Mouse (Mus musculus) hindbrain, embryonic 16.5 days (tissue): ENCODE results near the gene Tcf3. TPM values are rescaled to one million over a fixed set of nuclear protein-coding genes. Genes with fewer than 3 reads are reported as not detected.

Source experiments
- microRNA-seq: library from miRNA; unstranded; fragments of <30 nt; microRNA quantifications from one replicate; pipeline ENCODE4, GENCODE M21; 2017
- polyA plus RNA-seq: library from polyadenylated mRNA; unstranded; fragments of >200 nt; fragmentation: Nextera tagmentation; extraction: Ambion mirVana; gene quantifications from 2 replicates; pipeline ENCODE4 v1.2.1, GENCODE M21; 2015

Tcf3 gene
- polyA plus RNA-seq, 1 experiment from 2014 or later: 32.5 TPM

Small RNAs within 50 kb of the gene (microRNA-seq; reads per million reads assigned to microRNA genes)
- gene Gm22721: not detected

Other genes with a start within 250 kb of the Tcf3 start
- 38.0 and 38.7 TPM in 2 replicates for gene Mum1, start 207.2 kb downstream of the Tcf3 start, polyA plus RNA-seq
- 349 and 361 TPM in 2 replicates for gene Ndufs7, start 184.5 kb downstream of the Tcf3 start, polyA plus RNA-seq
- gene Gamt, start 172.6 kb downstream of the Tcf3 start, polyA plus RNA-seq: 31.8 and 32.6 TPM in 2 replicates
- gene Dazap1, start 172.2 kb downstream of the Tcf3 start, polyA plus RNA-seq: 38.4 and 38.5 TPM in 2 replicates
- gene Rps15, start 141.2 kb downstream of the Tcf3 start, polyA plus RNA-seq: 491 and 527 TPM in 2 replicates
- gene Apc2, start 137.7 kb downstream of the Tcf3 start, polyA plus RNA-seq: 139 and 149 TPM in 2 replicates
- 31.7 and 32.8 TPM in 2 replicates for gene 2310011J03Rik, start 113.1 kb downstream of the Tcf3 start, polyA plus RNA-seq
- gene Pcsk4, start 104.1 kb downstream of the Tcf3 start, polyA plus RNA-seq: 8.1 and 8.5 TPM in 2 replicates
- gene Reep6, start 103.7 kb downstream of the Tcf3 start, polyA plus RNA-seq: 7.5 and 7.6 TPM in 2 replicates
- gene Adamtsl5, start 85.2 kb downstream of the Tcf3 start, polyA plus RNA-seq: 1.1 and 1.8 TPM in 2 replicates
- gene Plk5, start 77.2 kb downstream of the Tcf3 start, polyA plus RNA-seq: 9.3 and 11.0 TPM in 2 replicates
- gene Mex3d, start 46.0 kb downstream of the Tcf3 start, polyA plus RNA-seq: 9.1 and 9.2 TPM in 2 replicates
- gene Mbd3, start 34.1 kb downstream of the Tcf3 start, polyA plus RNA-seq: 196 and 207 TPM in 2 replicates
- 704 and 759 TPM in 2 replicates for gene Uqcr11, start 26.8 kb downstream of the Tcf3 start, polyA plus RNA-seq
- gene Onecut3, start 61.2 kb upstream of the Tcf3 start, polyA plus RNA-seq: 1.2 and 1.3 TPM in 2 replicates
- gene Atp8b3, start 105.5 kb upstream of the Tcf3 start, polyA plus RNA-seq: 1.5 and 1.6 TPM in 2 replicates
- gene Rexo1, start 127.9 kb upstream of the Tcf3 start, polyA plus RNA-seq: 25.8 and 26.5 TPM in 2 replicates
- 5.1 and 5.8 TPM in 2 replicates for gene Klf16, start 143.7 kb upstream of the Tcf3 start, polyA plus RNA-seq
- 127 and 130 TPM in 2 replicates for gene Abhd17a, start 156.7 kb upstream of the Tcf3 start, polyA plus RNA-seq
- 73.6 and 80.8 TPM in 2 replicates for gene Scamp4, start 169.2 kb upstream of the Tcf3 start, polyA plus RNA-seq
- gene Adat3, start 169.2 kb upstream of the Tcf3 start, polyA plus RNA-seq: 5.2 and 6.4 TPM in 2 replicates
- 2.3 and 3.1 TPM in 2 replicates for gene Gm49322, start 172.4 kb upstream of the Tcf3 start, polyA plus RNA-seq
- 24.9 and 77.7 TPM in 2 replicates for gene Csnk1g2, start 189.2 kb upstream of the Tcf3 start, polyA plus RNA-seq
- gene Btbd2, start 223.4 kb upstream of the Tcf3 start, polyA plus RNA-seq: 21.2 and 83.2 TPM in 2 replicates
- gene Mknk2, start 244.5 kb upstream of the Tcf3 start, polyA plus RNA-seq: 35.6 and 55.7 TPM in 2 replicates